Mouse (Mus musculus): ENCODE measurements around the gene Nkx3-2.

- TF ChIP-seq POLR2A (IDR thresholded peaks at IDR 0.05; ENCODE audit: borderline replicate concordance, extremely low read depth, insufficient read depth, insufficient read length, poor library complexity, severe bottlenecking) (no peak), CTCF (IDR thresholded peaks at IDR 0.05; ENCODE audit: borderline replicate concordance, extremely low read depth, insufficient read depth, insufficient read length) (no peak)
These were observed 41.9 kb upstream of the Nkx3-2 start for GRCm38 (mm10) chr5:41806176-41806575.
